10 mouse cellular contexts compared by ENCODE assay signal in genomic region chr3:31237936-31238335, GRCm38 (mm10).
DNase-seq lines count a peak whose midpoint lies in the region; ATAC-seq lines count a peak whose summit lies in the region.
"Had no signal": no experiment of that assay in that cellular context is flagged by ENCODE, and none has a peak within 500 bp of the region (broad histone marks: within the 10 kb centered on the region; RNA-seq: fewer than 3 reads in every experiment).

No protein-coding gene starts in this region.

- no peak overlapping the region for H3K9ac ChIP-seq in hindbrain, embryonic 16.5 days (ENCODE audit: low read depth, low read length)

- H3K36me3 ChIP-seq in hindbrain, embryonic 16.5 days (ENCODE audit: control insufficient read depth, insufficient read depth, low read length) = 0 out of 2 replicates have a peak, but pooled peaks cover 9% of the 10 kb centered on the region
- H3K36me3 ChIP-seq: G1E had no signal

- no peak for ATAC-seq in inflammation-experienced regulatory T-cells, adult 6 months
- ATAC-seq in hindbrain, embryonic 16.5 days = no peak

- WGBS in hindbrain, embryonic 16.5 days = 40% methylated on average over 3 of the region's 3 CpGs

- H3K4me3 ChIP-seq in hindbrain, embryonic 16.5 days (ENCODE audit: low read length) = no peak overlapping the region
- H3K4me3 ChIP-seq: erythroblast, embryonic 14.5 days had no signal

- no peak overlapping the region for H3K4me2 ChIP-seq in hindbrain, embryonic 16.5 days (ENCODE audit: low read length)

- H3K9me3 ChIP-seq in hindbrain, embryonic 16.5 days (ENCODE audit: control insufficient read depth, low read length) = no peaks in the 10 kb centered on the region
- H3K9me3 ChIP-seq: G1E had no signal

- H3K27me3 ChIP-seq in hindbrain, embryonic 16.5 days (replicated peaks; ENCODE audit: control insufficient read depth, insufficient read depth, low read length) = no peaks in the 10 kb centered on the region

- H3K27ac ChIP-seq in hindbrain, embryonic 16.5 days (ENCODE audit: low read depth, low read length) = no peak overlapping the region

- intact Hi-C loops in gastrocnemius, postnatal 36 days (cut with DNase I) = no loop called here

- peak; percentile 18 for DNase-seq in gastrocnemius, postnatal 10 days
- no peak for DNase-seq in gastrocnemius, postnatal 36 days
- peak; percentile 34 for DNase-seq in ovary, postnatal 14 days (ENCODE audit: low spot score)
- DNase-seq in ovary, adult 18-20 months (ENCODE audit: low spot score) = no peak
- peak; percentile 15 for DNase-seq in fibroblast of lung, adult 2 months (ENCODE audit: low read depth)
- DNase-seq in retina, postnatal 1 day = peak; percentile 35

- H3K4me1 ChIP-seq in hindbrain, embryonic 16.5 days (ENCODE audit: control insufficient read depth, insufficient read depth, low read depth, low read length) = no peaks in the 10 kb centered on the region

Comparison
In these comparisons a context has a peak if more than half of its experiments do, and no peak if none do; other contexts are left out.
1. DNase-seq: peak in gastrocnemius, postnatal 10 days (single experiment), ovary, postnatal 14 days (single experiment), fibroblast of lung, adult 2 months (single experiment) and retina, postnatal 1 day (single experiment); none in gastrocnemius, postnatal 36 days (0 of 2) and ovary, adult 18-20 months (single experiment).